Mouse (Mus musculus) CH12.LX (cell line): Measurements from ENCODE around the gene 6430550D23Rik.

ENCODE experiments used
- CHD2 ChIP-seq: IDR thresholded peaks from 2 replicates; pipeline ENCODE4 v1.6.1; 2011; ENCODE audit warnings: low read length, improper control_type of control experiment
- CTCF ChIP-seq, 2 experiments: IDR thresholded peaks in 1 of 2; conservative IDR thresholded peaks in 1 of 2; 2 replicates each; pipeline ENCODE4 v1.5.1; 2011 to 2012; ENCODE audit warnings: low read depth in 2 of 2, low read length in 2 of 2, improper control_type of control experiment in 1 of 2, inconsistent platforms in 1 of 2, mild to moderate bottlenecking in 1 of 2, moderate library complexity in 1 of 2
- EP300 ChIP-seq: IDR thresholded peaks from 2 replicates; pipeline ENCODE4 v1.6.1; 2011; ENCODE audit warnings: low read length, improper control_type of control experiment
- IRF4 ChIP-seq: IDR thresholded peaks from 2 replicates; pipeline ENCODE4 v1.6.1; 2014; ENCODE audit warnings: low read depth, mild to moderate bottlenecking, inconsistent platforms, low read length, improper control_type of control experiment
- KAT2A ChIP-seq: IDR thresholded peaks from 2 replicates; pipeline ENCODE4 v1.6.1; 2012; ENCODE audit warnings: low read length, improper control_type of control experiment, inconsistent platforms; ENCODE audit not compliant: insufficient replicate concordance
- MEF2A ChIP-seq: IDR thresholded peaks from 2 replicates; pipeline ENCODE4 v1.6.1; 2014; ENCODE audit warnings: low read depth, mild to moderate bottlenecking, inconsistent platforms, low read length, improper control_type of control experiment, borderline replicate concordance
- MXI1 ChIP-seq: IDR thresholded peaks from 2 replicates; pipeline ENCODE4 v1.6.1; 2011; ENCODE audit warnings: mild to moderate bottlenecking, low read depth, low read length, improper control_type of control experiment
- NRF1 ChIP-seq: IDR thresholded peaks from 2 replicates; pipeline ENCODE4 v1.6.1; 2014; ENCODE audit warnings: low read depth, mild to moderate bottlenecking, inconsistent platforms, low read length, improper control_type of control experiment, moderate library complexity
- POLR2A ChIP-seq: IDR thresholded peaks from 2 replicates; pipeline ENCODE4 v1.6.1; 2011; ENCODE audit warnings: low read depth, mild to moderate bottlenecking, improper control_type of control experiment, low read length
- RCOR1 ChIP-seq: conservative IDR thresholded peaks from 2 replicates; pipeline ENCODE4 v1.6.1; 2012; ENCODE audit warnings: low read depth, mild to moderate bottlenecking, inconsistent platforms, low read length, improper control_type of control experiment
- TBP ChIP-seq: conservative IDR thresholded peaks from 2 replicates; pipeline ENCODE4 v1.6.1; 2011; ENCODE audit warnings: low read depth, low read length, improper control_type of control experiment
- TCF12 ChIP-seq: IDR thresholded peaks from 2 replicates; pipeline ENCODE4 v1.6.1; 2014; ENCODE audit warnings: low read depth, mild to moderate bottlenecking, inconsistent platforms, low read length, improper control_type of control experiment
- USF1 ChIP-seq: IDR thresholded peaks from 2 replicates; pipeline ENCODE4 v1.6.1; 2014; ENCODE audit warnings: low read depth, mild to moderate bottlenecking, inconsistent platforms, low read length, improper control_type of control experiment

- TF ChIP-seq POLR2A = no peak
- no peak for TF ChIP-seq TCF12
- no peak for TF ChIP-seq MXI1
- no peak for TF ChIP-seq RCOR1
- TF ChIP-seq CTCF (conservative IDR thresholded peaks at IDR 0.05 in 1 of 2, IDR thresholded peaks at IDR 0.05 in 1 of 2; ENCODE audit: low read depth in 2 of 2, low read length in 2 of 2) = no peak
- TF ChIP-seq KAT2A = no peak
- TF ChIP-seq USF1 = no peak
- no peak for TF ChIP-seq NRF1
- TF ChIP-seq CHD2 = no peak
- TF ChIP-seq MEF2A = no peak
- TF ChIP-seq IRF4 = no peak
- TF ChIP-seq EP300 = no peak
- TF ChIP-seq TBP = no peak
Observed at GRCm38 (mm10) chr2:155991151-155991550, 16.6 kb downstream of the 6430550D23Rik start.
